Mouse (Mus musculus): ENCODE measurements around the gene Ifna1. TPM values are rescaled to one million over a fixed set of nuclear protein-coding genes. Genes with fewer than 3 reads are reported as not detected.
A peak's percentile ranks its signal among the peaks of the same experiment; 100 is the strongest.
"Not testable (repeated sequence)": the region's sequence is repeated elsewhere in the genome, so short reads cannot be mapped to it uniquely, and the experiment has no call there.

The Ifna1 gene
- total RNA-seq (2021) = not detected
- long read RNA-seq, experiment 1 = 0 reads
- long read RNA-seq, experiment 2 = 0 reads

DNA sequence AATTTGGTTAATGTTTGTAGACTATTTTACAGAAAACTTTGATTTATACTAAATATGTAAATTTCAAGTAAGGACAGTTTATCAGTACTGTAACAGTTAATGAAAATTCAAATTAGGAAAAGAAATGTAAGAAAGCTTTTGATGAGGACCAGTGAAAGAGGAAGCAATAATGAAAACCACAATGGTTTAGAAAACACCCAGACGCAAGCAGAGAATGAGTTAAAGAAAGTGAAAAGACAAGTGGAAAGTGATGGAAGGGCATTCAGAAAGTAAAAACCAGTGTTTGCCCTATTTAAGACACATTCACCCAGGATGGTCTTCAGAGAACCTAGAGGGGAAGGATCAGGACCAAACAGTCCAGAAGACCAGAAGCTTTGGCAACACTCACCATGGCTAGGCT lies at the start of gene Ifna1:
Gene Ifna1, plus strand, starts transcription at position 390 of the 400 bp plus-strand sequence.
- DNase-seq = no peak
- intact Hi-C loops (cut with DNase I) = no loop called here

DNA sequence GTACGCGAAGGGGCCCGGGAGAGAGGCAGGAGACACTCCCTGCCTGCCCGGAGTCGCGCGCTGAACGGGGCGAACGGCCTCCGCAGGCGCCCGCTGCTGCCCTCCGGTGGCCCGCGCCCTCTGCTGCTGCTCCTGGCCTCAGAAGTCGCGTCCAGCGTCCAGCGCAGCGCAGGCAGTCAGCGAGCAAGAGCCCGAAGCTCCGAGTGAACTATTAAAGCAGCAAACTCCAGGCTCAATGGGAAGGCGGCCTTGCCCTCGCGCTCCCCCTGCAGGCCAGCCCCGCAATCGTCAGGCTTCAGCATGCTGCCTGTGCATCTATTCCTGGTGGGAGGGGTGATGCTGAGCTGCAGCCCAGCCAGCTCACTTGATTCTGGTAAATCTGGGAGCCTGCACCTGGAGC lies 46.9 kb upstream of the Ifna1 start, which contains the start of gene Gm13287:
Gene Gm13287, plus strand, starts transcription at position 301 of the 400 bp plus-strand sequence.
- DNase-seq; intact Hi-C loops (cut with DNase I): not testable (repeated sequence)

DNA sequence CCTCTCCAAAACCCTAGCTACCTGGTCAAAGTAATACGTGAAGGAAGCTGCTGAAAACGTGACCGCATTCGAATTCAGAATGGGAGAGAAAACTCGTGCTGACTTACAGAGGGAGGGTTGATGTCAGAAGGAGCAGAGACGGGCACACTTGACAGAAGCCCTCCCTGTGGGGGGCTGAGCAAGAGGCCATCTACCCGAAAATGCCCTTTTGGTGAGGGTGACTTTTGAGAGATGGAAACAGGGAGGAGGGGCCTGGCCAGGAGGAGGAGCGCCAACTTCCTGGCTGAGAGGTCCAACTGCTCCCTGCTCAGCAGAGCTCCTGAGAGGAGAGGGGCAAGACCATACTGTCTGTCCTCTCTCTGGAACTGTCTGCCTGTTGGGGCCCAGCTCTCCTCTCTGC lies 44.7 kb upstream of the Ifna1 start, which contains the start of gene Gm13288:
Gene Gm13288, plus strand, starts transcription at position 301 of the 400 bp plus-strand sequence.
- DNase-seq; intact Hi-C loops (cut with DNase I): not testable (repeated sequence)

DNA sequence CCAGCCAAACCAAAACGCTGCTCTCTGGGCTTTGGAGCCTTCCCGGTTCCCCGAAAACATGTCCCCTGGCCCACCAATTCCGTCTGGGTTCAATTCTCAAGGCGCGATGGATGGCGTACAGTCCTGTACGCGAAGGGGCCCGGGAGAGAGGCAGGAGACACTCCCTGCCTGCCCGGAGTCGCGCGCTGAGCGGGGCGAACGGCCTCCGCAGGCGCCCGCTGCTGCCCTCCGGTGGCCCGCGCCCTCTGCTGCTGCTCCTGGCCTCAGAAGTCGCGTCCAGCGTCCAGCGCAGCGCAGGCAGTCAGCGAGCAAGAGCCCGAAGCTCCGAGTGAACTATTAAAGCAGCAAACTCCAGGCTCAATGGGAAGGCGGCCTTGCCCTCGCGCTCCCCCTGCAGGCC lies 44.1 kb upstream of the Ifna1 start:
- DNase-seq; intact Hi-C loops (cut with DNase I): not testable (repeated sequence)

DNA sequence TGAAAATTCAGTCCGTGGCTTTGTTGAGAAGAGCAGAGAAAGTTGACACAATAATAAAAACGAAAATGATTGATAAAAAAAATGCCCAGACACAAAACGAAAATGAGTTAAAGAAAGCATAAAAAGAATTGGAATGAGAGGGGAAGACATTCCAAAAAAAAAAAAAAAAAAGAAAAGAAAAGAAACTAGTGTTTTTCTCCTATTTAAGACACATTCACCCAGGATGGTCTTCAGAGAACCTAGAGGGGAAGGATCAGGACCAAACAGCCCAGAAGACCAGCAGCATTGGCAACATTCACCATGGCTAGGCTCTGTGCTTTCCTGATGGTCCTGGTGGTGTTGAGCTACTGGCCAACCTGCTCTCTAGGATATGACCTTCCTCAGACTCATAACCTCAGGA lies 34.0 kb upstream of the Ifna1 start, which contains the start of gene Ifna7:
Gene Ifna7, plus strand, starts transcription at position 301 of the 400 bp plus-strand sequence.
- intact Hi-C loops (cut with DNase I) = no loop called here

DNA sequence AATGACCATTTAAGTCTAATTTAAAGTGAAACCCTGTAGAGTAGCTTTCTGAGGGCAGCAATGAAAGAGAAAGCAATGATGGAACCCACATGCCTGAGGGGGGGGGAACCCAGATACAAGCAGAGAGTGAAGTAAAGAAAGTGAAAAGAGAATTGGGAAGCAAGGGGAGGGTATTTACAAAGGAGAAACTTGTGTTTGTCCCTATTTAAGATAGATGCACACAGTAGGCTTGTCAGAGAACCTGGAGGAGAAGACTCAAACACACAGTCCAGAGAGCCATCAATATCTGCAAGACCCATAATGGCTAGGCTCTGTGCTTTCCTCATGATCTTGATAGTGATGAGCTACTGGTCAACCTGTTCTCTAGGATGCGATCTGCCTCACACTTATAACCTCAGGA lies 30.2 kb upstream of the Ifna1 start, which contains the start of gene Ifna11:
Gene Ifna11, plus strand, starts transcription at position 301 of the 400 bp plus-strand sequence.
- DNase-seq = no peak
- intact Hi-C loops (cut with DNase I) = loop anchor here (2.0 kb wide), 1 partner anchor 137 kb away; the partner anchor contains the start of gene Ifna2

More for the DNA sequence above, 34.0 kb upstream of the Ifna1 start, which contains the start of gene Ifna7:
- no peak for DNase-seq

DNA sequence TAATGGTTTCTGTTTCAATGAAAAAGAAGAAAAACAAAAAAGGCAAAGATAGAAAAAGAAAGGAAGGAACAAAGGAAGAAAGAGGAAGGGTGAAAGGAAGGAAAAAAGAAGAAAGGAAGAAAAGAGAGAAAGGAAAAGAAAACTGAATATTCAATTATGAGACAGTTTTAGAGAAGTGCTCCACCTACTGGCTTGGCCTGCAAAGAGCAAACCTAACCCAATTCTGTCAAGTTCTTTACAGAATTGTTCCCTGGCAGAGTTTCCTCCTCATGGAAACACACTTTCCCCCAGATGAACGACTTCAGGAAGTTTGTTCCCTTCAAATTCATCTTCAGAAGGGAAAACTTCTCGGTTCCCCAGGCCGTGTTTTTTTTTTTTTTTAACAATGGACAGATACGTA lies 26.9 kb upstream of the Ifna1 start:
- intact Hi-C loops (cut with DNase I) = no loop called here
- DNase-seq = no peak

DNA sequence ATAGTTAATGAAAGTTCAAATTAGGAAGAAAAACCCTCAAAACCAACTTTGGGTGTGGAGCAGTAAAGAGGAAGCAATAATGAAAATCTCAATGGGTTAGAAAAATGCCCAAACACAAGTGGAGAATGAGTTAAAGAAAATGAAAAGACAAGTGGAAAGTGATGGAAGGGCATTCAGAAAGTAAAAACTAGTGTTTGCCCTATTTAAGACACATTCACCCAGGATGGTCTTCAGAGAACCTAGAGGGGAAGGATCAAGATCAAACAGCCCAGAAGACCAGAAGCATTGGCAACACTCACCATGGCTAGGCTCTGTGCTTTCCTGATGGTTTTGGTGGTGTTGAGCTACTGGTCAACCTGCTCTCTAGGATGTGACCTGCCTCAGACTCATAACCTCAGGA lies 22.8 kb upstream of the Ifna1 start, which contains the start of gene Ifna6:
Gene Ifna6, plus strand, starts transcription at position 301 of the 400 bp plus-strand sequence.
- DNase-seq; intact Hi-C loops (cut with DNase I): not testable (repeated sequence)

DNA sequence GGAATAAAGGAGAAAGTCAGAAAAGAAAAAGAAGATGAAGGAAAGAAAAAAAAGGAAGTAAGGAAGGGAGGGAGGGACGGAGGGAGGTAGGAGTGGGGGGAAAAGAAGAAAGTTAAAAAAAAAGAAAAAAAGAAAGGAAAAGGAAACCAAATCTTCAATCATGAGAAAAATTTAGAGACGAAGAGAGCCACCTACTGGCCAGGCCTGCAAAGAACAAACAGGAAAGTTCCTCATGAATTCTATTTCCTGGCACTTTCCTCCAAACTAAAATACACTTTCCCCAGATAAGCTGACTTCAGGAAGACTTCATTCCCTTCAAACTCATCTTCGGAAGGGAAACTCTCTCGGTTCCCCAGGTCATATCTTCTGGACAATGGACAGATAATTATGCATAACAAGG lies 19.4 kb upstream of the Ifna1 start:
- no peak for DNase-seq
- intact Hi-C loops (cut with DNase I) = no loop called here

DNA sequence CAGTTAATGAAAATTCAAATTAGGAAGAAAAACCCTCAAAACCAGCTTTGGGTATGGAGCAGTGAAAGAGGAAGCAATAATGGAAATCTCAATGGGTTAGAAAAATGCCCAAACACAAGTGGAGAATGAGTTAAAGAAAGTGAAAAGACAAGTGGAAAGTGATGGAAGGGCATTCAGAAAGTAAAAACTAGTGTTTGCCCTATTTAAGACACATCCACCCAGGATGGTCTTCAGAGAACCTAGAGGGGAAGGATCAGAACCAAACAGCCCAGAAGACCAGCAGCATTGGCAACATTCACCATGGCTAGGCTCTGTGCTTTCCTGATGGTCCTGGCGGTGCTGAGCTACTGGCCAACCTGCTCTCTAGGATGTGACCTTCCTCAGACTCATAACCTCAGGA lies 14.7 kb upstream of the Ifna1 start, which contains the start of gene Ifna5:
Gene Ifna5, plus strand, starts transcription at position 301 of the 400 bp plus-strand sequence.
- DNase-seq; intact Hi-C loops (cut with DNase I): not testable (repeated sequence)

DNA sequence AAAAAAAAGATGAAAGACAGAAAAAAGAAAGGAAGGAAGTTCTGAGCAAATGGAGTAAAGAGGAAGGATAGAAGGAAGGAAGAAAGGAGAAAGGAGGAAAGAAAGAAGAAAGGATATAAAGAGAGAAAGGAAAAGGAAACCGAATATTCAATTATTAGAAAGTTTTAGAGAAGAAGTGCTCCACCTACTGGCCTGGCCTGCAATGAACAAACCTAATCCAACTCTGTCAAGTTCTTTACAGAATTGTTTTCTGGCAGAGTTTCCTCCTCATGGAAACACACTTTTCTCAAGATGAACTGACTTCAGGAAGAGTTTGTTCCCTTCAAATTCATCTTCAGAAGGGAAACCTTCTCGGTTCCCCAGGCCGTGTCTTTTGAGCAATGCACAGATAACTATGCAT lies 11.1 kb upstream of the Ifna1 start:
- DNase-seq = no peak
- intact Hi-C loops (cut with DNase I) = no loop called here

DNA sequence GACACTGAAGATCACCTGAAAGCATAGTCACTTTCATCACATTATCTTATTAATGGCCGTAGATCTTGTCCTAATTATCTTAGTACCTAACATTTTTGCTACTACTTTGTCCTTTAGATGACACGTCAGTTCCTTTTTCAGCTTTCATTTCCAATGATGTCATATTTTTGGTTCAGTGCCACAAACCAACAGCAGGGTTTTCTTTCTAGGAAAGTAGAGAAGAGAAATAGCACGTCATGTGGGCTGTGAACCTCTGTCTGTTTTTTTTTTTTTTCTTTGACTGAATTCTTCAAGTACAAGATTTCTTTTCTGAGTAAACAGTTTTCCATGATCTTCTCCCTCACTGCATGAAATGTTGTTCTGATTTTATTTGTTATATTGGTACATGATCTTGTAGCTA lies 9.8 kb upstream of the Ifna1 start:
- intact Hi-C loops (cut with DNase I) = no loop called here
- DNase-seq = no peak

DNA sequence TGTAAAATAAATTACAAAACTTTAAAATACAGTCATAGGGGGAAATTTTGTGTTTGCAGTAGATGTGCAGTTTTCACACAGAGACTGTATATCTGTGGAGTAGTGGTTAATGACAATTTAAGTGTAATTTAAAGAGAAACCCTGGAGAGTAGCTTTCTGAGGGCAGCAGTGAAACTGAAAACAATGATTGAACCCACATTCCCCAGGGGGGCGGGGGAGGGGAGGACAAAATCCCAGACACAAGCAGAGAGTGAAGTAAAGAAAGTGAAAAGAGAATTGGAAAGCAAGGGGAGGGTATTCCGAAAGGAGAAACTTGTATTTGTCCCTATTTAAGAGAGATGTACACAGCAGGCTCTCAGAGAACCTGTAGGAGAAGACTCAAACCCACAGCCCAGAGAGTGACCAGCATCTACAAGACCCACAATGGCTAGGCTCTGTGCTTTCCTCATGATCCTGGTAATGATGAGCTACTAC lies 8.4 kb upstream of the Ifna1 start, which contains the start of gene Ifna4:
Gene Ifna4, plus strand, starts transcription at position 424 of the 474 bp plus-strand sequence.
- no peak for DNase-seq
- intact Hi-C loops (cut with DNase I) = no loop called here

DNA sequence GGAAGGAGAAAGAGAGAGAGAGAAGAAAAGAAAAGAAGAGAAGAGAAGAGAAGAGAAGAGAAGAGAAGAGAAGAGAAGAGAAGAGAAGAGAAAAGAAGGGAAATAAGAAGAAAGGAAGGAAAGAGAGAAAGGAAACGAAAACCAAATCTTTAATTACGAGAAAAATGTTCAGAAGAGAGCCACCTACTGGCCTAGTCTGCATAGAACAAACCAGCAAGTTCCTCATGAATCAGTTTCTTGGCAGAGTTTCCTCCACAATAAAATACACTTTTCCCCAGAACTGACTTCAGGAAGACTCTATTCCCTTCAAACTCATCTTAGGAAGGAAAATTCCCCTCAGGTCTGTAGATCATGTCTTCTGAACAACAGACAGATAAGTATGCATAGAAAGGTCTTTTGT lies 4.6 kb upstream of the Ifna1 start:
- intact Hi-C loops (cut with DNase I) = no loop called here

DNA sequence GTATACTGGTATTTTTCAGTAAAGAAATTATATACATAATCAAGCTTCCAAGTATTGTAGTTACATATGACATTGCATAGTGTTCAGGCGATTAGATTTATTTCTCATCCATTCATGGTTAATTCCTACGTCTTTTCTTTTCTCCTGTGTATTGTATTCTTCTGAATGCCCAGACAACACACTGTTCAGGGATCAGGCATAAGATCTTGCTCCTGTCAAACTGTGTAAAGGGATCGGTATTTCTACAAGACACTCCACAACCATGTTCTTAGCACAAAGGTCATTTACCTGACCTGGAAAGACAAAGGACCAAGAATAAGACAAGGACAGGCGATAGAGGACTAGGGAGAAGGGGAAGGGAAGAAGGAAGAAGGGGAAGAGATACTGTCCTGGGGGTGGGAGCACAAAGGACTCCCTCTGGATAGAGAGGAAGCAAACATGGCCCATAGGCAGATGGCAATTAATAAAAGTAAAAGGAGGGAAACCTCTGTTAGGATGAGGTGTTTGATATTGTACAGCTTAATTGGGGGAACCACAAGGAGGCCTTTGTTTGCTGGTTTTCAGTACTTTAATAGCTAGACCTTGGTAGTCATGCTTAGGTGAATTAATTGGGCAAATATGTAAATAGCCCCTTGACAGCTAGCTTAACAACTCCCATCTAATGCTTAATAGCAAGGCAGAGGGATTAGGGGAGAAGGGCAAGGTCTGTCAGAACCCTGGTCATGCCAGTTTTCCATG lies 1.3 kb downstream of the Ifna1 start:
- no peak for DNase-seq
- intact Hi-C loops (cut with DNase I) = no loop called here

More for the DNA sequence above, 4.6 kb upstream of the Ifna1 start:
- DNase-seq = no peak

DNA sequence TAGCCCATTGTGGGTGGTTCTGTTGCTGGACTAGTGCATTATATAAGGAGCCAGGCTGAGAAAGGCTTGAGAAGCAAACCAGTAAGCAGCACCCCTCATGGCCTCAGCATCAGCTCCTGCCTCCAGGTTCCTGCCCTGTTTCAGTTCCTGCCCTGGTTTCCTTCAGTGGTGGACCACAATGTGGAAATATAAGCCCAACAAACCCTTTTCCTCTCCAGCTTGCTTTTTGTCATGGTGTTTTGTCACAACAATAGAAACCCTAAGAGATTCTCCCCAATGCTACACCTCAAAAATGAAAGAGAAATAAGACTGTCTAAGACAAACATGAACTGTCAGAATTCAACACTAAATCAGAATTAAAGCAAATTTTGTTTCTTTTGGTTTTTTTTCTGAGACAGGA lies 9.3 kb downstream of the Ifna1 start:
- intact Hi-C loops (cut with DNase I) = no loop called here
- DNase-seq = no peak

DNA sequence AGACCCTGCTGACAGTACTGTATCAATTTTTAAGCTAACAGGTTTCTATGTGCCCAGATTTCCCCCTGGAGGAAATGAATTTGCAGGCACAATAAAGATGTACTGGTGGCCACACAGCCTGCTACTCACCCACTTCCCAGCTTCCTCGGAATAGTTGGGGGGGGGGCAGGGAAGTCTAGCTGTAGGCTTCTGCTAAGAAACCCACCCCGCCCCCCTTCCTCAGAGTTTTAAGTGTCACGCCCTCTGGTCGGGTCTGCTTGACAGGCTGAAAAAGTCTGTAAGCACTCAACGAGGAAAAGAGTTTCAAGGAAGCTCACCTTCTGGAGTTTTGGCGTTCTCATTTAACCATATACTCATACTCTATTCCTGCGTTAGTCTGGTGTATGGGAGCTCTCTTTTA lies 13.4 kb downstream of the Ifna1 start:
- intact Hi-C loops (cut with DNase I) = no loop called here
- no peak for DNase-seq

DNA sequence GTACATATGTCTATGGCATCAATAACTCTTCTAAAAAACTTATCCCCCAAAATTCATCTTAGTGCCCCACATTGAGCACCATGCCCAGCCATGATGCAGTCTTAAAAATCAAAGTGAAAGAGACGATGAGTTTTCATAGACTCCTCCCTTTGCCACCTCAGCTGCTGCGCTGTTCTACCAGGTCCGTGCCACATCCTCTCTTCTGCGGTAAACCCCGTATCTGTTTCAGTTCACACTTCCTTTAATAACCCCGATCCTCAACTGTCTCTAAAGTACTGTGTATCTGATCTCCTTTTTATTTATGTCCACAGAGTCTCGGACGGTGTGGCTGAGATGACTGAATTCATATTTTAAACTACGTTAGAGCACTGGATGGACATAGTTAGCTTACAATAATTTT lies 14.7 kb downstream of the Ifna1 start:
- intact Hi-C loops (cut with DNase I) = no loop called here
- DNase-seq = no peak

DNA sequence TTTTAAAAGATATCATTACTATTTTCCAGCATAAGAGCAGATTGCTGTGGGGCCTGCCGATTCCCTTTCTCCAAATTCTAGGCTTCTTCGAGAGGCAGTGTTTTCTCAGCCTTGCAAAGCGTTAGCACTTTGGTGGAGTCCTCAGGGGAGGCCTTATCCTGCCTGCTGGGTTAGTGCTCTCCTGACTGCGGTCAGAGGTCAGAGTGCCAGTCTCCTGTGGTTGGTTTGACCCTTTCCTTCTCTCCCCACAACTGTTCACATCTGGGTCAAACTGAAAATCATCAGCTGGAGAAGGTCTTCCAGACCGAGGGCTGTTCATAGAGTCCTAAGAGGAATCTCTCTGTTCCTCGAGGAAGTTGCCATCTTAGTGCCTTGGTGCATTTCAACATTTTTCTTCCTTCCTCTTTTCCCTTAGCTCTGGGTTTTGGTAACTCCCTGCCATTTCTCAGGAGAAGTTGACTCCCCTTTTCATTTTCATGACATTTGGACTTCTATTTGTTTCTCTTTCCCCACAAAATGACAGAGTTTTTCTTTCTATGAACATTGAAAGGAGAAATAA lies 15.2 kb downstream of the Ifna1 start:
- DNase-seq = no peak
- intact Hi-C loops (cut with DNase I) = no loop called here

DNA sequence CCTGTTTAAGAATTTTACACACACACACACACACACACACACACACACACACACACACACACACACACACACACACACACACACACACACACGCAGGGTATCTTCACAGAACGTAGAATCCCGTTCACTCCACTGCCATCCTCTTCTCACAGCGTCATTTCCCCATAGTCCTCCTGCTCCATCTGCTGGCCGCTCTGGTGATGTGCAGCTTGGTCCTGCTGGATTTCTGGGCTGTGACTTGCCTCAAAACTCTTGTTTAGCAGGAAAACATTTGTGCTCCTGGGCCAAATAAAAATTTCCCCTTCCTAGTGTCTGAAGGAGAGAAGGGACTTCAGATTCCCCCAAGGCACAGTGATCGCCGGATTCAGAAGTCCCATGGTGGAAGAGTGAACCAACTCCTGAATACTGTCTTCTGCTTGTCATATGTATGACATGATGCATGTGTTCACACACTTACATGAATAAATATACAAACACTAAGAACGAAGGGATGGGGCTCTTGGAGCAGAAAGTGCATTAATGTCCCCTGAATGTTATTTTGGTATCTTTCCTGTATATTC lies 17.6 kb downstream of the Ifna1 start:
- intact Hi-C loops (cut with DNase I) = no loop called here
- peak; percentile 23 to 43 for DNase-seq

Measured in gastrocnemius, postnatal 36 days (tissue).